Mouse (Mus musculus) heart, adult 2 months (tissue): ENCODE data around the gene Tiam1.

Experiments used
- CTCF ChIP-seq: fragments of 200-600 bp; IDR thresholded peaks from 2 replicates; pipeline ENCODE4 v1.8.1; 2022; ENCODE audit warnings: antibody characterized with exemption, mild to moderate bottlenecking, moderate library complexity
- POLR2A ChIP-seq: fragments of 200-500 bp; IDR thresholded peaks from 2 replicates; pipeline ENCODE4 v1.6.1; 2011; ENCODE audit warnings: mild to moderate bottlenecking, low read depth, low read length, control low read depth; ENCODE audit not compliant: insufficient read depth

DNA sequence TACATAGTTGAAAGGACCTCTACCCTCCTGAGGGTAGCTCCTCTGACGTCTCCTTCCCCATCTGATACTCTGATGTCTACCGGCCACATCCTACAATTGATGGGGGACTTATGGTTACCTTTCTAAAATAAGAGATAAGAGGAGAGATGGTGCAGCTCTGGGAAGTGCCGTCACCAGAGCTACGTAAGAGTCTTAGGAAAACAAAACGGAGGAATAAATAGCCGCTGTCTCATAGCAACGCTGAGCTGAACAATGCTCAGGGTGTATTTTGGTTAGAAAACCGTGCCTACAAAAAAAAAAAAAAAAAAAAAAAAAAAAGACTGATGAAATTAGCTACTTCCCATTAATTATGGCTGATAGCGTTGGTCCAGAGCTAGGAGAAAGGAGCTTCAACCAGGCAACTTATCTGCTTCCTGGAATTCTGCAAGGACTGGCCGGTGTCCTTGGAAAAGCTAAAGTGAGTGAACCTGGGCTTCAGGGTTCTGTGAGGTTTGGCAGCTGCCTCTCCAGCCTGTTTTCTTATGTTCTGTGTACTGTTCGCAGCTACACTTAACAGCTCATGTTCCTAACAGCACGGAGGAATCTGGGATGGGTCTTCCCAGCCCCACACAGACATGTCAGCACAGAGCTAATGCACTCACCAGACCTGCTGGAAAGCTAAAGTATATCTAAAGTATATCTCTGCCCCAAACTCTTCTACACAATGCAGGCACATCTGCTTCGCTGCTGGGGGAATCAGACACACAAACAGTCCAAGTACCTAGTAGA is 26.5 kb upstream of the Tiam1 start:
- TF ChIP-seq POLR2A (no peak), CTCF (no peak)
